Comparison of ENCODE assay signal across 10 mouse cellular contexts in the genomic region with DNA sequence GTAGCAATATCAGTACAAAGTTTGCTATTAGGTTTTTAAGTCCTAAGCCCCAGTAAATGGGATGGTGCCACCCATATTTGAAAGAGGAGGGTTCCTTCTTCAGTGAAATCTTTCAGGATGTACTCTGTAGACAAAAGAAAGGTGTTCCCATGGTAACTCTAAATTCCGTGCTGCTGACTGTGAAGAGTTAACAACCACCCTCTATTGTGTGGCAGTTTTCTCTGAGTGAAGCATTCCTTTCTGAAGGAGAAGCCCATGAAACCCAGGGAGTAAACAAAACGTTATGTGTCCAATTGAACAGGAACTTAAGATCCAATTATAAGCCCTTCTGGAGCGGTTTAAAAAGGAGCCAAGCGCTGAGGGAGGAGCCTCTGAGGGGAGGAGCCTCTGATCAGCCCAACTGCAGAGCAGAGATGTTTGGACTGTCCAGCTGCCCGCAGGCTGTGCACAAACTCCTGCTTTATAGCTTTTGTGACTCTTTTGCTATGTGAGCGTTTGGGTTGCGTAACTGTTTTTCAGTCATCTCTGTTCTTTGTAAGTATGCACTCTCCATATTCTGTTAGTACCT.
A peak's percentile ranks its signal among the peaks of the same experiment; 100 is the strongest.
DNase-seq lines count a peak whose midpoint lies in the region; ATAC-seq lines count a peak whose summit lies in the region.
"Had no signal": no experiment of that assay in that cellular context is flagged by ENCODE, and none has a peak within 500 bp of the region (broad histone marks: within the 10 kb centered on the region; RNA-seq: fewer than 3 reads in every experiment).

No protein-coding gene starts in this region.

- WGBS in forebrain, embryonic 15.5 days: 14% methylated on average over 7 of the region's 7 CpGs
- WGBS in midbrain, embryonic 10.5 days: 50% methylated on average over 7 of the region's 7 CpGs

- H3K9ac ChIP-seq in forebrain, embryonic 15.5 days (replicated peaks): no peak overlapping the region
- H3K9ac ChIP-seq: liver, embryonic 15.5 days had no signal

- DNase-seq in ES-CJ7 (ENCODE audit: low read depth, low spot score) (peak; percentile 12), adipocyte (ENCODE audit: low spot score) (peak; percentile 7)
- DNase-seq in midbrain, embryonic 10.5 days (ENCODE audit: low spot score): no peak
- DNase-seq in right cerebral cortex, postnatal 14 days: no peak
- DNase-seq in gastrocnemius, postnatal 10 days: no peak
- DNase-seq in right cerebral cortex, adult 2 months (ENCODE audit: low spot score in 2 of 2): no peak
- DNase-seq: thymus, adult 2 months had no signal

- H3K36me3 ChIP-seq in forebrain, embryonic 15.5 days: no peaks in the 10 kb centered on the region
- H3K36me3 ChIP-seq in midbrain, embryonic 10.5 days: no peaks in the 10 kb centered on the region
- H3K36me3 ChIP-seq: liver, embryonic 15.5 days had no signal

- H3K4me1 ChIP-seq in forebrain, embryonic 15.5 days: no peaks in the 10 kb centered on the region; the same call in 1 of the 2 replicates
- peaks cover 20% of the 10 kb centered on the region for H3K4me1 ChIP-seq in midbrain, embryonic 10.5 days
- H3K4me1 ChIP-seq: liver, embryonic 15.5 days had no signal

- no peak overlapping the region for H3K4me3 ChIP-seq in forebrain, embryonic 15.5 days
- no peak overlapping the region for H3K4me3 ChIP-seq in midbrain, embryonic 10.5 days
- H3K4me3 ChIP-seq: layer of hippocampus, adult 2 months; liver, embryonic 15.5 days had no signal

- no peaks in the 10 kb centered on the region for H3K27me3 ChIP-seq in forebrain, embryonic 15.5 days
- no peaks in the 10 kb centered on the region for H3K27me3 ChIP-seq in midbrain, embryonic 10.5 days (ENCODE audit: low read depth, poor library complexity, severe bottlenecking)
- H3K27me3 ChIP-seq: liver, embryonic 15.5 days had no signal

- H3K4me2 ChIP-seq in forebrain, embryonic 15.5 days (replicated peaks): no peak overlapping the region; the same call in 1 of the 2 replicates
- H3K4me2 ChIP-seq: liver, embryonic 15.5 days had no signal

- no peaks in the 10 kb centered on the region for H3K9me3 ChIP-seq in forebrain, embryonic 15.5 days
- no peaks in the 10 kb centered on the region for H3K9me3 ChIP-seq in midbrain, embryonic 10.5 days (replicated peaks)
- H3K9me3 ChIP-seq: liver, embryonic 15.5 days had no signal

- H3K27ac ChIP-seq in forebrain, embryonic 15.5 days (replicated peaks): no peak overlapping the region
- H3K27ac ChIP-seq in midbrain, embryonic 10.5 days (replicated peaks): peak overlapping the region; percentile 46; the same call in 1 of the 2 replicates
- H3K27ac ChIP-seq: layer of hippocampus, adult 2 months; liver, embryonic 15.5 days had no signal

- peak; percentile 61 for ATAC-seq in forebrain, embryonic 15.5 days (replicated peaks)

Comparison
In these comparisons a context has a peak if more than half of its experiments do, and no peak if none do; other contexts are left out.
1. DNase-seq: peak in ES-CJ7 (single experiment) and adipocyte (single experiment); none in midbrain, embryonic 10.5 days (single experiment), right cerebral cortex, postnatal 14 days (single experiment), gastrocnemius, postnatal 10 days (single experiment) and right cerebral cortex, adult 2 months (0 of 2).